Mouse (Mus musculus) cerebellum, adult 2 months (tissue): ENCODE results near the gene 1700020A23Rik.

Source experiments
- CTCF ChIP-seq: fragments of 200-500 bp; IDR thresholded peaks from 2 replicates; pipeline ENCODE4 v1.5.1; 2011; ENCODE audit warnings: low read depth, mild to moderate bottlenecking, control low read depth, low read length, moderate library complexity, borderline replicate concordance; ENCODE audit not compliant: insufficient read depth
- POLR2A ChIP-seq: fragments of 200-500 bp; IDR thresholded peaks from 2 replicates; pipeline ENCODE4 v1.6.1; 2011; ENCODE audit warnings: low read length, control low read depth, borderline replicate concordance; ENCODE audit not compliant: insufficient read depth

DNA sequence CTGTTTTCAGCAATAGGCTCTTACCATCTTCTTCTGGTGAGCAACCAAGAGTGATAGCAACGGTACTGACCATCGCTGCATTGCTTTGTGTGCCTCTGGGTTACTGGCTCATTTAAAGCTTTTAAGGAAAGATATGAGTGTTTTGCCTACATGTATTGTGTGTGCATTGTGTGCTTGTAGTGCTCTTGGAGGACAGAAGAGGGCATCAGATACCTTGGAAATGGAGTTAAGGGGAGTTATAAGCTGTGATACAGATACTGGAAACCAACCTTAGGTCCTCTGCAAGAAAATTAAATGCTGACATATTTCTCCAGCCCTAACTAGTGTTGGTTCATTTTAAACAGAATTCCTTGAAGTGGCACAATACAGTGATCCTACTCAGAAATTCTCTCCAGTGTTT is 16.3 kb upstream of the 1700020A23Rik start:
- no peak for TF ChIP-seq CTCF
- no peak for TF ChIP-seq POLR2A
